In genomic region chr15:80097999-80098461, GRCm38 (mm10) we compare ENCODE assay signal across 9 mouse cellular contexts. TPM values are rescaled to one million over a fixed set of nuclear protein-coding genes. Genes with fewer than 3 reads are reported as not detected.
DNase-seq lines count a peak whose midpoint lies in the region; ATAC-seq lines count a peak whose summit lies in the region.
"Had no signal": no experiment of that assay in that cellular context is flagged by ENCODE, and none has a peak within 500 bp of the region (broad histone marks: within the 10 kb centered on the region; RNA-seq: fewer than 3 reads in every experiment).

No protein-coding gene starts in this region.

- no peak overlapping the region for H3K4me2 ChIP-seq in kidney, embryonic 14.5 days (replicated peaks; ENCODE audit: low read depth, low read length)
- peak overlapping the region; percentile 79 for H3K4me2 ChIP-seq in liver, embryonic 15.5 days

- H3K4me3 ChIP-seq in kidney, embryonic 14.5 days (ENCODE audit: low read length): no peak overlapping the region
- peak overlapping the region; percentile 54 for H3K4me3 ChIP-seq in liver, embryonic 15.5 days (replicated peaks)

- H3K27ac ChIP-seq in kidney, embryonic 14.5 days (ENCODE audit: low read depth, low read length): no peak overlapping the region
- peak overlapping the region; percentile 98 for H3K27ac ChIP-seq in liver, embryonic 15.5 days (replicated peaks)

- H3K4me1 ChIP-seq in kidney, embryonic 14.5 days (ENCODE audit: control insufficient read depth, insufficient read depth, low read length): no peaks in the 10 kb centered on the region
- H3K4me1 ChIP-seq in liver, embryonic 15.5 days (replicated peaks): peaks cover 71% of the 10 kb centered on the region

- no peak overlapping the region for H3K9ac ChIP-seq in kidney, embryonic 14.5 days (ENCODE audit: low read depth, low read length)
- H3K9ac ChIP-seq in liver, embryonic 15.5 days: peak overlapping the region; percentile 61

- WGBS in kidney, embryonic 14.5 days: 46% methylated on average over 8 of the region's 8 CpGs
- 20% methylated on average over 8 of the region's 8 CpGs for WGBS in liver, embryonic 15.5 days (ENCODE audit: insufficient replicate concordance)

- DNase-seq in kidney, adult 18-20 months: no peak
- peak; percentile 52 for DNase-seq in retina, embryonic 14.5 days (ENCODE audit: low spot score)
- DNase-seq in gastrocnemius, postnatal 36 days: no peak
- DNase-seq in cerebellum, postnatal 36 days: no peak
- no peak for DNase-seq in urinary bladder, adult 2 months (ENCODE audit: low spot score)

- H3K36me3 ChIP-seq in kidney, embryonic 14.5 days (ENCODE audit: control insufficient read depth, insufficient read depth, low read length): no peaks in the 10 kb centered on the region
- H3K36me3 ChIP-seq in liver, embryonic 15.5 days (replicated peaks): no peaks in the 10 kb centered on the region

- intact Hi-C loops in gastrocnemius, postnatal 36 days (cut with DNase I): loop anchor here (5.0 to 10.0 kb wide), 2 partner anchors 34 to 597 kb away; partner anchors contain the start of gene Tab1

- no peaks in the 10 kb centered on the region for H3K9me3 ChIP-seq in kidney, embryonic 14.5 days (ENCODE audit: control insufficient read depth, low read length)
- H3K9me3 ChIP-seq in liver, embryonic 15.5 days (replicated peaks): no peaks in the 10 kb centered on the region

- 0 out of 2 replicates have a peak, but pooled peaks have one; percentile 40 for ATAC-seq in kidney, embryonic 14.5 days (ENCODE audit: low FRiP score, low TSS enrichment)
- ATAC-seq in erythroblast, adult 5-6 weeks (replicated peaks; ENCODE audit: low FRiP score, poor library complexity, severe bottlenecking): peak; percentile 76
- peak; percentile 93 for ATAC-seq in liver, embryonic 15.5 days (ENCODE audit: insufficient read depth)

- H3K27me3 ChIP-seq in kidney, embryonic 14.5 days (ENCODE audit: control insufficient read depth, insufficient read depth, low read length): peaks cover 6% of the 10 kb centered on the region; the same call in 1 of the 2 replicates
- H3K27me3 ChIP-seq in liver, embryonic 15.5 days: peaks cover 14% of the 10 kb centered on the region; the same call in 1 of the 2 replicates

RNA-seq across cellular contexts. Expression of gene Rpl3, which starts 6.4 kb away (rescaled TPM):
- polyA plus RNA-seq in kidney, embryonic 14.5 days (2014; fragmentation: Nextera tagmentation; extraction: Ambion mirVana): 1,350 and 1,409 TPM in 2 replicates
- total RNA-seq in erythroblast, adult 5-6 weeks (2015; ENCODE audit: low replicate concordance): 449 and 474 TPM in 2 replicates
- total RNA-seq in erythroblast, adult 5-6 weeks (2017; ENCODE audit: low replicate concordance): 532 and 676 TPM in 2 replicates
- polyA plus RNA-seq in liver, embryonic 15.5 days (2015; fragmentation: Nextera tagmentation; extraction: Ambion mirVana): 539 and 552 TPM in 2 replicates
- 10 to 100 TPM; 43.5 to 51.8 TPM for total RNA-seq in gastrocnemius, postnatal 36 days (2021)
- polyA plus RNA-seq in urinary bladder, adult 2 months (2012; rRNA removed): 1,075 and 1,270 TPM in 2 replicates

RNA-seq across cellular contexts. Expression of gene Syngr1, which starts 6.9 kb away (rescaled TPM):
- polyA plus RNA-seq in kidney, embryonic 14.5 days (2014; fragmentation: Nextera tagmentation; extraction: Ambion mirVana): 9.5 and 11.9 TPM in 2 replicates
- total RNA-seq in erythroblast, adult 5-6 weeks (2015; ENCODE audit: low replicate concordance): 5.8 and 8.6 TPM in 2 replicates
- total RNA-seq in erythroblast, adult 5-6 weeks (2017; ENCODE audit: low replicate concordance): 6.0 and 7.1 TPM in 2 replicates
- polyA plus RNA-seq in liver, embryonic 15.5 days (2015; fragmentation: Nextera tagmentation; extraction: Ambion mirVana): 12.7 and 13.0 TPM in 2 replicates
- 10 to 100 TPM; 36.2 to 42.2 TPM for total RNA-seq in gastrocnemius, postnatal 36 days (2021)
- 54.2 and 62.1 TPM in 2 replicates for polyA plus RNA-seq in urinary bladder, adult 2 months (2012; rRNA removed)
- total RNA-seq: monocyte, adult 5-6 weeks had no signal

RNA-seq across cellular contexts. Expression of gene Tab1, which starts 34.9 kb away (rescaled TPM):
- polyA plus RNA-seq in kidney, embryonic 14.5 days (2014; fragmentation: Nextera tagmentation; extraction: Ambion mirVana): 25.3 and 35.2 TPM in 2 replicates
- 0.58 and 10.9 TPM in 2 replicates for total RNA-seq in erythroblast, adult 5-6 weeks (2015; ENCODE audit: low replicate concordance)
- total RNA-seq in erythroblast, adult 5-6 weeks (2017; ENCODE audit: low replicate concordance): 6.5 and 13.5 TPM in 2 replicates
- polyA plus RNA-seq in liver, embryonic 15.5 days (2015; fragmentation: Nextera tagmentation; extraction: Ambion mirVana): 11.0 and 12.7 TPM in 2 replicates
- total RNA-seq in gastrocnemius, postnatal 36 days (2021): 10 to 100 TPM; 11.9 to 16.4 TPM
- polyA plus RNA-seq in urinary bladder, adult 2 months (2012; rRNA removed): 33.5 and 36.7 TPM in 2 replicates

Comparison
In these comparisons a context has a peak if more than half of its experiments do, and no peak if none do; other contexts are left out.
1. ATAC-seq: peak in every context shown above with its lines; median percentile 93 in liver, embryonic 15.5 days; 76 in erythroblast, adult 5-6 weeks; 40 in kidney, embryonic 14.5 days.